Mouse (Mus musculus) forebrain, postnatal 0 days (tissue): ENCODE data around the gene F13a1. TPM values are rescaled to one million over a fixed set of nuclear protein-coding genes. Genes with fewer than 3 reads are reported as not detected.

ENCODE experiments used
- ATAC-seq: fragments of 200-750 bp; cut with Nextera tagmentation; 2 replicates; pipeline ENCODE4 v1.8.0; 2017; ENCODE audit warnings: mild to moderate bottlenecking, moderate library complexity
- DNase-seq: peaks from one replicate; pipeline ENCODE4 v3.0.0-alpha.2; 2015
- H3K27ac ChIP-seq: fragments of 300-500 bp; sonication (generic); 2 replicates; pipeline ENCODE4 v1.5.1; 2014; ENCODE audit warnings: low read depth, mild to moderate bottlenecking, antibody characterized with exemption, low read length, moderate library complexity, mixed read lengths
- H3K27me3 ChIP-seq: fragments of 300-500 bp; sonication (generic); 2 replicates; pipeline ENCODE4 v1.6.1; 2014; ENCODE audit warnings: mild to moderate bottlenecking, low read length, mixed read lengths; ENCODE audit not compliant: insufficient read depth
- H3K36me3 ChIP-seq: fragments of 300-500 bp; sonication (generic); 2 replicates; pipeline ENCODE4 v1.6.1; 2014; ENCODE audit warnings: mild to moderate bottlenecking, moderate library complexity; ENCODE audit not compliant: insufficient read depth
- H3K4me1 ChIP-seq: fragments of 300-500 bp; sonication (generic); 2 replicates; pipeline ENCODE4 v1.6.1; 2014; ENCODE audit warnings: antibody characterized with exemption; ENCODE audit not compliant: insufficient read depth
- H3K4me2 ChIP-seq: fragments of 300-500 bp; sonication (generic); 2 replicates; pipeline ENCODE4 v1.6.1; 2014; ENCODE audit warnings: low read depth, mild to moderate bottlenecking, moderate library complexity
- H3K4me3 ChIP-seq: fragments of 300-500 bp; sonication (generic); 2 replicates; pipeline ENCODE4 v1.5.1; 2014; ENCODE audit warnings: low read depth, low read length, mixed read lengths
- H3K9ac ChIP-seq: fragments of 300-500 bp; sonication (generic); 2 replicates; pipeline ENCODE4 v1.6.1; 2014; ENCODE audit warnings: mild to moderate bottlenecking
- H3K9me3 ChIP-seq: fragments of 300-500 bp; sonication (generic); 2 replicates; pipeline ENCODE4 v1.6.1; 2016; ENCODE audit warnings: low read length
- CTCF ChIP-seq: sonication (generic); IDR thresholded peaks from 2 replicates; pipeline ENCODE4 v1.5.1; 2016; ENCODE audit warnings: antibody characterized with exemption, control low read depth, low read depth
- WGBS: fragments of 180-500 bp; shearing (Covaris S2); extraction: QIAGEN DNeasy Blood & Tissue Kit; methylation state at CpG from one replicate; pipeline ENCODE4 v1.1.7; 2014; 5-methylcytosine and 5-hydroxymethylcytosine counted together
- polyA plus RNA-seq: library from polyadenylated mRNA; unstranded; fragments of >200 nt; fragmentation: Nextera tagmentation; extraction: Ambion mirVana; gene quantifications from 2 replicates; pipeline ENCODE4 v1.2.1, GENCODE M21; 2015
- total RNA-seq: library from RNA; depleted of rRNA; stranded (reverse); fragments of >200 nt; gene quantifications from 2 replicates; pipeline ENCODE4 v1.2.3, GENCODE M21; 2014

F13a1 gene
- total and polyA plus RNA-seq, 2 experiments from 2014 or later, result 11.5 to 25.2 TPM

DNA sequence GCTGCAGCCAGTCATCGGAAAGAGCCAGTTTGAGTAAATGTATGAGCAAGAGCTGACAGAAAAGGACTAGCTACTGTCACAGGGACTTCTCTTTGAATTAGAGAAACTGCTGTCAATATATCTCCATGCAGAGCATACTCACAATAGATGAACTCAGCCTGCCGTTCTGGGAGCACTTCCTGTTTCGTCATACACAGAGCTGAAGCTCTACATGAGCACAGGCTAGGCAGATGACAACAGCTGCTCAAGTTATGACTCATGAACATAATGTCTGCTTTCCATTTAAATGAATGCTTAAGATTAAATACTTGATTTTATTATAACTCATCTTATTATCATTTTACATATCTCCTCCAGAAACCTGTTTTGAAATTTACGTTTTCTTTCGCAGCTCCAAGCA, 39.3 kb downstream of the F13a1 start:
- WGBS, result 89% methylated on average over 5 of the region's 5 CpGs
- H3K9ac ChIP-seq, result no peak overlapping the region
- H3K4me2 ChIP-seq, result no peak overlapping the region
- TF ChIP-seq CTCF, result no peak
- no peak overlapping the region for H3K27ac ChIP-seq
- no peaks in the 10 kb centered on the region for H3K4me1 ChIP-seq
- ATAC-seq (no peak), DNase-seq (no peak)
- H3K9me3 ChIP-seq, result no peaks in the 10 kb centered on the region
- no peaks in the 10 kb centered on the region for H3K27me3 ChIP-seq
- H3K4me3 ChIP-seq, result no peak overlapping the region
- no peaks in the 10 kb centered on the region for H3K36me3 ChIP-seq

DNA sequence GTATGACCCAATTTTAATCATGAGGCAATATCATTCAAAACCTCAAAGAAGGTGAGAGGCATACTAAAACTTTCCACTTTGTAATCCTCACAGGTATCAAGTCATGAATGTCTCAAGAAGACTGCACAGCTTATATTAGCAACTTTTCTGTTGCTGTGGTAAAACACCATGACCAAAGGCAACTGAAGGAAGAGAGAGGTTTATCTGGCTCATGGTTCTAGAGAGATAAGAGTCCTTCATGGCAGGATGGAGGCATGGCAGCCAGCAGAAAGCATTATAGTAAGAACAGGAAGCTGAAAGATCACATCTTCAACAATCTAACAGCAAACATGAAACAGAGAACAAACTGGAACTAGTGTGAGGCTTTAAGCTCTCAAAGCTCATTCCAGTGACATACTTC, 43.8 kb downstream of the F13a1 start:
- Histone ChIP-seq H3K4me3 (no peak overlapping the region), H3K9ac (no peak overlapping the region), H3K9me3 (no peaks in the 10 kb centered on the region), H3K36me3 (no peaks in the 10 kb centered on the region), H3K4me2 (no peak overlapping the region), H3K27ac (no peak overlapping the region), H3K27me3 (no peaks in the 10 kb centered on the region), H3K4me1 (no peaks in the 10 kb centered on the region)
- ATAC-seq (no peak), DNase-seq (no peak)
- no peak for TF ChIP-seq CTCF

DNA sequence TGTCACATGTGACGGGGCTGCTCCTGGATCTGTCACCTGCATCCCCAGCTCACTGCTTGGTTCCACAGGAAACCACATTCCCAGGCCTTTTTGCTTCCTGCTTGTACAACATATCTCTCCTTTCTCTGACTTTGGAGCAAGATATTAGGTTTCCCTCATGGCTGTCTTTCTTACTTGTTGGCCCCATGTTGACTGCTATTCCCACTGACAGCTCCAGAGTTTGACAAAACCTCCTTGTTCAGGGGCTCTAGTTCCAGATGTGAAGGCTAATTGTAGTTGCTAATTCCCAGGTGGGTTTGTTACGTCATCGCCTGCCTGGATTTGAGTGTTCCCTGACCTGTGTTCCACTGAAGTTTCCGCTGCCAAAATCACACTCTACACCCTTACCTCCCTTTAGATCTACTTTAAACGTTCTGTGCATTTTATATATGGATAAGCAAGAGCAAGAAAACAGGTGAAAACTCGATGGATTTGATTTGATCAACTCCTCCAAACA, 50.8 kb downstream of the F13a1 start:
- no peaks in the 10 kb centered on the region for H3K4me1 ChIP-seq
- no peak overlapping the region for H3K4me3 ChIP-seq
- no peak overlapping the region for H3K27ac ChIP-seq
- 84% methylated on average over 6 of the region's 6 CpGs for WGBS
- no peaks in the 10 kb centered on the region for H3K27me3 ChIP-seq
- no peak overlapping the region for H3K4me2 ChIP-seq
- H3K9me3 ChIP-seq, result no peaks in the 10 kb centered on the region
- no peak for TF ChIP-seq CTCF
- DNase-seq (no peak), ATAC-seq (no peak)
- H3K9ac ChIP-seq, result no peak overlapping the region
- H3K36me3 ChIP-seq, result no peaks in the 10 kb centered on the region

DNA sequence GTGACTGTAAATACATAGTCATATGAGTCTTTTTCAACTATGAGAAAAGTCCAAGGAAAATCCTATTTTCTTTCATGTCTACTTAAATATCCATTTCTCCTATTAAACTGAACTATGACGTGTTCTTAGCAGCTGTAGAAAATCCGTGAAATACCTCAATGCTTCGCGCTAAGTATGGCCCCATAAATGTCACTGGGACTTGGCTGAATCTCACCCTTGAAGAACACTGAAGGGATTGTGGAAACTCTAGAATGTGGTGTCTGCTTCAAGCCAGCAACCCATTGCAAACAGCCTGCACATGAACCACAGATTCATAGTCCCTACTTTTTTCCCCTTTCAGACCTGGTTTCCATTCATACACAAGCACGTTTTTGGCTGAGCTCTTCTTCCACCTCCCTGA, 56.5 kb downstream of the F13a1 start:
- H3K9me3 ChIP-seq, result no peaks in the 10 kb centered on the region
- ATAC-seq, result no peak
- TF ChIP-seq CTCF, result no peak
- H3K36me3 ChIP-seq, result no peaks in the 10 kb centered on the region
- H3K27me3 ChIP-seq, result no peaks in the 10 kb centered on the region
- no peak for DNase-seq
- 91% methylated on average over 5 of the region's 5 CpGs for WGBS
- no peak overlapping the region for H3K4me3 ChIP-seq
- no peaks in the 10 kb centered on the region for H3K4me1 ChIP-seq
- H3K9ac ChIP-seq, result no peak overlapping the region
- no peak overlapping the region for H3K4me2 ChIP-seq
- no peak overlapping the region for H3K27ac ChIP-seq

DNA sequence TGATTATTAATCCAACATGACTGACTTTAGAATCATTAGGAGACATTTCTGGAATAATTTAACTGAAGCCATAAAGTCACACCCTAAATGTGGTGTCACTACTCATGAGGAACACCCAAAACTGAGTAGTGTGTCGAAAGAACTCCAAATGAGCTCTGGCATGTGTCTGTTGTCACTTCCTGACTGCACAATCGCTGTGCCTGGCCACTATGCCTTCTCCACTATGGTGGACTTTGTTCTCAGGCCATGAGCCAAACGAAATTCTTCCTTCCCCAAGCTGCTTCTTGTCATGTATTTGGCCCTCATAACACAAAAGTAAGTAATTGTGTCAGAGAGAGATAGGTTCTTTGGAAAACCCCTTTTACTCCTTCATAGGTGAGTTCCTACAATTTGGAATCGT, 61.7 kb downstream of the F13a1 start:
- Histone ChIP-seq H3K27ac (no peak overlapping the region), H3K9me3 (no peaks in the 10 kb centered on the region), H3K27me3 (no peaks in the 10 kb centered on the region), H3K4me1 (no peaks in the 10 kb centered on the region), H3K36me3 (no peaks in the 10 kb centered on the region), H3K4me3 (no peak overlapping the region), H3K4me2 (no peak overlapping the region), H3K9ac (no peak overlapping the region)
- no peak for DNase-seq
- WGBS, result 85% methylated on average over 4 of the region's 4 CpGs
- ATAC-seq, result no peak
- no peak for TF ChIP-seq CTCF

DNA sequence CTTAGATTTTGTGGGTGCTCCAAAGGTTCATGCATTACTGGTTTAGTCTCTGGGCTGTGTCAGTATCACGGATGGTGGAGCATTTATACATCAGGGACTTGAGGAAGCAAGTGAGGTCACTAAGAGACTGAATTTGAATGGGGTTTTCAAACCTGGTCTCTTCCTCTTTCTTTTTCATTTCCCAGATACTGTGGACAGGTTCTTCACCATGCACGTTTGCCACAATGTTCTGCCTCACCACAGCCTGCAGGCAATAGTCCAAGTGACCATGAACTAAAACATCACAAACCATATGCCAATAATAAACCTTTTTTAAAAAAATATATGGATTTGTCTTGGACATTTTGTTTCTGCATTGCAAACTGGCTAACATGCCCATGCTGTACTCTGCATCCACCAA, 77.0 kb downstream of the F13a1 start:
- WGBS, result 86% methylated on average over 2 of the region's 2 CpGs
- no peak for DNase-seq
- Histone ChIP-seq H3K9ac (no peak overlapping the region), H3K27me3 (no peaks in the 10 kb centered on the region), H3K27ac (no peak overlapping the region), H3K4me3 (no peak overlapping the region), H3K4me2 (no peak overlapping the region), H3K9me3 (no peaks in the 10 kb centered on the region), H3K36me3 (no peaks in the 10 kb centered on the region), H3K4me1 (no peaks in the 10 kb centered on the region)
- no peak for TF ChIP-seq CTCF
- ATAC-seq, result no peak

DNA sequence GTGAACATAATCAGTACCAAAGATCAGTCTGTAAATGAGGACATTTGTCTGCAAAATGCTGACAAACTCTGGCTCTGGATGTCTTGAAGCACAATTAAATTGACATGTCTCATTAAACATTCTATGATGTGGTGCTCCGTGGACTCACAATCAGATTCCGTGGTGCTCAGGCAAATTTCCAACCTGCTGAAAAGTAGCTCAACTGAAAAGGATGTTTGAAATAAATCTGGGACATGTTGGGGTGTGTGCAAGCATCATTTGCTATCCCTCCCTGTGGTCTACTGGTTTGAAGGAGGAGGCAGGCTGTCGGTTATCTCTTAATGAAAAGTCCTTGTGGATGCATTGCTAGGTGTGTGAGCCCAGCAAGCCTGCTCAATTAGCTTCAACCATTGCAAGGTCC, 77.8 kb downstream of the F13a1 start:
- Histone ChIP-seq H3K9ac (no peak overlapping the region), H3K4me3 (no peak overlapping the region), H3K4me1 (no peaks in the 10 kb centered on the region), H3K9me3 (no peaks in the 10 kb centered on the region), H3K36me3 (no peaks in the 10 kb centered on the region), H3K27ac (no peak overlapping the region), H3K27me3 (no peaks in the 10 kb centered on the region), H3K4me2 (no peak overlapping the region)
- no peak for TF ChIP-seq CTCF
- ATAC-seq (no peak), DNase-seq (no peak)
- 56% methylated on average over 3 of the region's 3 CpGs for WGBS

DNA sequence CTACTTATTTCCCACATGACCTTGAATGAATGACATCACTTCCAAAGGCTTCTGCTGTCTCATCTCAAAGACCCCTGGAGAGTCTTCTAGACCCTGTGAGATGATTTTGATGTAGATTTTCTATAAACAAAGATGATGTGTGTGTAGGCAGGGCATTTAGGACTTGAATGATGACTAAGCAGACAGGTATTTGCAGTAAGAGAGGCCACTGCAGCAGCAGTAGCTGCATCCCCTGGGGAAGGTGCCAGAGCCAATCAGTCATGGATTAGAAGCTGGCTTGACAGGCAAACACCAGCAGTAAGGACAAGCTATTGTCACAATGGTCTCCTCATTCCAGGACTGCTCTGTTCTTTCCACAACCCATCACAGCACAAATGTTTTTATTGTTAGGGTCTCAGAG, 87.1 kb downstream of the F13a1 start:
- Histone ChIP-seq H3K4me2 (no peak overlapping the region), H3K9ac (no peak overlapping the region), H3K4me3 (no peak overlapping the region), H3K27me3 (no peaks in the 10 kb centered on the region), H3K4me1 (no peaks in the 10 kb centered on the region), H3K27ac (no peak overlapping the region), H3K36me3 (no peaks in the 10 kb centered on the region), H3K9me3 (no peaks in the 10 kb centered on the region)
- TF ChIP-seq CTCF, result no peak
- DNase-seq, result no peak
- no peak for ATAC-seq
